Mouse (Mus musculus): ENCODE results near the gene Elane. TPM values are rescaled to one million over a fixed set of nuclear protein-coding genes. Genes with fewer than 3 reads are reported as not detected.

Elane gene
- total and polyA plus RNA-seq, 2 experiments from 2014 or later = not detected

DNA sequence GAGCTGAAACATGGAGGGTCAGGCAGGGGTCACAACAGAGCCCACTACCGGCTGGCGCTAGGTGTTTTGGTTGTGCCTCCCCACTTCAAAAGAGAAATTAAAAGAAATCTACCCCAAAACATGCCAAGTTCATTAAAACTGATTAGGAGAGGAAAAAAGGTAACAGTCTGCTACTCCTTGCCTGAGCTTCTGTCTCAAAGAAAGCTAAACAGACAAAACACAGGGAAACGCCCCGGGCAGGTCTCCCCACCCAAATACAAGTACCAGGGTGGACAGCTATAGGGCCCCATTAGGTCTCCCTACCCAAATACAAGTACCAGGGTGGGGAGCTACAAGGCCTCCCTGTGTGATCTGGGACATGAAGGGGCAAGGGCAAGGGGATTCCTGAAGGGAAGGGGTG is 24.5 kb downstream of the Elane start, which contains the start of gene Gm26602:
Gene Gm26602 (plus strand): TSS at position 301 of the 400 bp plus-strand sequence.
- Histone ChIP-seq H3K36me3 (ENCODE audit: insufficient read depth, low read length) (peaks cover 26% of the 10 kb centered on the region), H3K4me3 (ENCODE audit: low read depth, low read length) (no peak within 1 kb of the TSS), H3K9me3 (ENCODE audit: low read length) (no peaks in the 10 kb centered on the region), H3K4me1 (ENCODE audit: insufficient read depth, low read length) (peaks cover 6% of the 10 kb centered on the region; the same call in 1 of the 2 replicates), H3K4me2 (ENCODE audit: low read depth, low read length, poor library complexity, severe bottlenecking) (no peak within 1 kb of the TSS), H3K27ac (ENCODE audit: low read depth, low read length) (peak within 1 kb of the TSS; percentile 87), H3K27me3 (ENCODE audit: insufficient read depth, low read length) (no peaks in the 10 kb centered on the region), H3K9ac (replicated peaks; ENCODE audit: low read length, poor library complexity, severe bottlenecking) (no peak within 1 kb of the TSS)
- ATAC-seq (ENCODE audit: low FRiP score) = no peak
- TF ChIP-seq CTCF (IDR thresholded peaks at IDR 0.05) = no peak
- no peak for DNase-seq (ENCODE audit: low spot score)
- WGBS = 93% methylated on average over 4 of the region's 4 CpGs

DNA sequence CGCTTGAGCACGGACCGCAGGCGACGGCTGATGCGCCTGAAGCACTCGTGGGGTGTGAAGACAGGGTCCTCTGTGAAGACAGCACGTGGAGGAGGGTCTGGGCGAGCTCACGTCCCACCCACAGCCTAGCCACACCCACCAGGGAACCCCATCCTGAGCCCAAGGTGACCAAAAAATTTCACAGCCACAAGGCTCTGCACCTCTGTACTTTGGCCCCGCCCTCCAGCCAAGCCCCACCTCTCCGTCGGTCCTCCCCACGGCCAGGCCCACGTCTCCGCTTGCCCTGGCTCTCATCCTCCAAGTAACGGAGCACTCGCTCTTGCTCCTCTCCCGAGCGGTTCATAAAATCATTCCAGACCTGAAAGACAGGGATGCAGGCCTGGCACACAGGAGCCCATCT is 26.4 kb downstream of the Elane start:
- no peak for ATAC-seq (ENCODE audit: low FRiP score)
- Histone ChIP-seq H3K9ac (replicated peaks; ENCODE audit: low read length, poor library complexity, severe bottlenecking) (no peak overlapping the region), H3K27me3 (ENCODE audit: insufficient read depth, low read length) (no peaks in the 10 kb centered on the region), H3K4me3 (ENCODE audit: low read depth, low read length) (no peak overlapping the region), H3K27ac (ENCODE audit: low read depth, low read length) (no peak overlapping the region), H3K4me2 (ENCODE audit: low read depth, low read length, poor library complexity, severe bottlenecking) (no peak overlapping the region), H3K9me3 (ENCODE audit: low read length) (no peaks in the 10 kb centered on the region), H3K36me3 (ENCODE audit: insufficient read depth, low read length) (peaks cover 14% of the 10 kb centered on the region), H3K4me1 (ENCODE audit: insufficient read depth, low read length) (peaks cover 10% of the 10 kb centered on the region; the same call in 1 of the 2 replicates)
- no peak for DNase-seq (ENCODE audit: low spot score)
- no peak for TF ChIP-seq CTCF (IDR thresholded peaks at IDR 0.05)
- 74% methylated on average over 20 of the region's 20 CpGs for whole genome bisulfite sequencing

- no peak overlapping the region for H3K4me2 ChIP-seq (ENCODE audit: low read depth, low read length, poor library complexity, severe bottlenecking)
- H3K36me3 ChIP-seq (ENCODE audit: insufficient read depth, low read length) = peaks cover 14% of the 10 kb centered on the region
- TF ChIP-seq CTCF (IDR thresholded peaks at IDR 0.05) = no peak
- H3K9me3 ChIP-seq (ENCODE audit: low read length) = no peaks in the 10 kb centered on the region
- no peak overlapping the region for H3K4me3 ChIP-seq (ENCODE audit: low read depth, low read length)
- no peak overlapping the region for H3K27ac ChIP-seq (ENCODE audit: low read depth, low read length)
- H3K4me1 ChIP-seq (ENCODE audit: insufficient read depth, low read length) = peaks cover 10% of the 10 kb centered on the region; the same call in 1 of the 2 replicates
- peaks cover 16% of the 10 kb centered on the region for H3K27me3 ChIP-seq (ENCODE audit: insufficient read depth, low read length)
- no peak overlapping the region for H3K9ac ChIP-seq (replicated peaks; ENCODE audit: low read length, poor library complexity, severe bottlenecking)
- DNase-seq (ENCODE audit: low spot score) (peak; percentile 46), ATAC-seq (ENCODE audit: low FRiP score) (no peak)
- 72% methylated on average over 9 of the region's 11 CpGs for WGBS
Observed at GRCm38 (mm10) chr10:79914131-79914947, 28.3 kb downstream of the Elane start.

GRCm38 (mm10) chr10:79914948-79915596 is 29.0 kb downstream of the Elane start:
- H3K9me3 ChIP-seq (ENCODE audit: low read length) = no peaks in the 10 kb centered on the region
- H3K4me2 ChIP-seq (ENCODE audit: low read depth, low read length, poor library complexity, severe bottlenecking) = peak overlapping the region; percentile 95; the same call in 1 of the 2 replicates
- peaks cover 23% of the 10 kb centered on the region for H3K27me3 ChIP-seq (ENCODE audit: insufficient read depth, low read length)
- no peak for TF ChIP-seq CTCF (IDR thresholded peaks at IDR 0.05)
- no peak overlapping the region for H3K4me3 ChIP-seq (ENCODE audit: low read depth, low read length)
- peaks cover 10% of the 10 kb centered on the region; the same call in 1 of the 2 replicates for H3K4me1 ChIP-seq (ENCODE audit: insufficient read depth, low read length)
- 69% methylated on average over 7 of the region's 7 CpGs for WGBS
- ATAC-seq (ENCODE audit: low FRiP score) (no peak), DNase-seq (ENCODE audit: low spot score) (no peak)
- H3K27ac ChIP-seq (ENCODE audit: low read depth, low read length) = no peak overlapping the region
- H3K9ac ChIP-seq (replicated peaks; ENCODE audit: low read length, poor library complexity, severe bottlenecking) = no peak overlapping the region
- peaks cover 14% of the 10 kb centered on the region for H3K36me3 ChIP-seq (ENCODE audit: insufficient read depth, low read length)

- TF ChIP-seq CTCF (IDR thresholded peaks at IDR 0.05) = no peak
- Histone ChIP-seq H3K9me3 (ENCODE audit: low read length) (no peaks in the 10 kb centered on the region), H3K4me3 (ENCODE audit: low read depth, low read length) (peak overlapping the region; percentile 59), H3K4me1 (ENCODE audit: insufficient read depth, low read length) (peaks cover 12% of the 10 kb centered on the region; the same call in 1 of the 2 replicates), H3K36me3 (ENCODE audit: insufficient read depth, low read length) (peaks cover 10% of the 10 kb centered on the region; the same call in 1 of the 2 replicates), H3K27ac (ENCODE audit: low read depth, low read length) (peak overlapping the region; percentile 70; the same call in 1 of the 2 replicates), H3K9ac (replicated peaks; ENCODE audit: low read length, poor library complexity, severe bottlenecking) (peak overlapping the region; percentile 86), H3K27me3 (ENCODE audit: insufficient read depth, low read length) (peaks cover 33% of the 10 kb centered on the region), H3K4me2 (ENCODE audit: low read depth, low read length, poor library complexity, severe bottlenecking) (peak overlapping the region; percentile 95)
- WGBS = 7% methylated on average over 8 of the region's 8 CpGs
- ATAC-seq (ENCODE audit: low FRiP score) (no peak), DNase-seq (ENCODE audit: low spot score) (no peak)
Observed at GRCm38 (mm10) chr10:79916081-79916480, 30.0 kb downstream of the Elane start.

Measured in midbrain, postnatal 0 days (tissue).